Mouse (Mus musculus) kidney, postnatal 0 days (tissue): ENCODE results near the gene Zfp74. TPM values are rescaled to one million over a fixed set of nuclear protein-coding genes. Genes with fewer than 3 reads are reported as not detected.

Experiments
- ATAC-seq: fragments of 200-750 bp; cut with Nextera tagmentation; replicated peaks from 2 replicates; pipeline ENCODE4 v1.8.0; 2017; ENCODE audit warnings: low read depth, moderate number of reproducible peaks, moderate TSS enrichment, moderate library complexity; ENCODE audit not compliant: low FRiP score
- DNase-seq: peaks from one replicate; pipeline ENCODE4 v3.0.0-alpha.2; 2016; ENCODE audit warnings: low spot score
- H3K27ac ChIP-seq: fragments of 300-500 bp; sonication (generic); 2 replicates; pipeline ENCODE4 v1.5.1; 2014; ENCODE audit warnings: mild to moderate bottlenecking
- H3K27me3 ChIP-seq: fragments of 300-500 bp; sonication (generic); 2 replicates; pipeline ENCODE4 v1.6.1; 2014; ENCODE audit warnings: low read length, mixed read lengths; ENCODE audit not compliant: insufficient read depth
- H3K36me3 ChIP-seq: fragments of 300-500 bp; sonication (generic); 2 replicates; pipeline ENCODE4 v1.6.1; 2014; ENCODE audit warnings: low read length, mixed read lengths; ENCODE audit not compliant: insufficient read depth
- H3K4me1 ChIP-seq: fragments of 300-500 bp; sonication (generic); replicated peaks from 2 replicates; pipeline ENCODE4 v1.6.1; 2014; ENCODE audit warnings: antibody characterized with exemption, low read length, mixed read lengths; ENCODE audit not compliant: insufficient read depth
- H3K4me2 ChIP-seq: fragments of 300-500 bp; sonication (generic); 2 replicates; pipeline ENCODE4 v1.6.1; 2014; ENCODE audit warnings: mild to moderate bottlenecking, low read length, moderate library complexity, mixed read lengths
- H3K4me3 ChIP-seq: fragments of 300-500 bp; sonication (generic); replicated peaks from 2 replicates; pipeline ENCODE4 v1.5.1; 2014; ENCODE audit warnings: low read depth, low read length
- H3K9ac ChIP-seq: fragments of 300-500 bp; sonication (generic); 2 replicates; pipeline ENCODE4 v1.6.1; 2014; ENCODE audit warnings: low read depth, low read length
- H3K9me3 ChIP-seq: fragments of 300-500 bp; sonication (generic); replicated peaks from 2 replicates; pipeline ENCODE4 v1.6.1; 2016; ENCODE audit warnings: low read length, inconsistent platforms, mixed read lengths
- CTCF ChIP-seq: IDR thresholded peaks from 2 replicates; pipeline ENCODE4 v1.5.1; 2016; ENCODE audit warnings: antibody characterized with exemption, low read depth, mild to moderate bottlenecking, moderate library complexity
- WGBS: fragments of 180-500 bp; shearing (Covaris S2); extraction: QIAGEN DNeasy Blood & Tissue Kit; methylation state at CpG from one replicate; pipeline ENCODE4 v1.1.7; 2014; 5-methylcytosine and 5-hydroxymethylcytosine counted together
- polyA plus RNA-seq: library from polyadenylated mRNA; unstranded; fragments of >200 nt; fragmentation: Nextera tagmentation; extraction: Ambion mirVana; gene quantifications from 2 replicates; pipeline ENCODE4 v1.2.1, GENCODE M21; 2015

Zfp74 gene
- polyA plus RNA-seq, 1 experiment from 2014 or later = 5.6 TPM

- no peak overlapping the region for H3K27ac ChIP-seq
- H3K4me2 ChIP-seq = no peak overlapping the region
- 53% methylated on average over 2 of the region's 2 CpGs for WGBS
- DNase-seq = no peak
- peaks cover 16% of the 10 kb centered on the region for H3K36me3 ChIP-seq
- no peak for ATAC-seq
- no peaks in the 10 kb centered on the region for H3K4me1 ChIP-seq
- no peak for TF ChIP-seq CTCF
- H3K4me3 ChIP-seq = no peak overlapping the region
- H3K27me3 ChIP-seq = no peaks in the 10 kb centered on the region
- H3K9ac ChIP-seq = no peak overlapping the region
- no peaks in the 10 kb centered on the region for H3K9me3 ChIP-seq
Measured at GRCm38 (mm10) chr7:29942740-29943139, 11.1 kb downstream of the Zfp74 start.

DNA sequence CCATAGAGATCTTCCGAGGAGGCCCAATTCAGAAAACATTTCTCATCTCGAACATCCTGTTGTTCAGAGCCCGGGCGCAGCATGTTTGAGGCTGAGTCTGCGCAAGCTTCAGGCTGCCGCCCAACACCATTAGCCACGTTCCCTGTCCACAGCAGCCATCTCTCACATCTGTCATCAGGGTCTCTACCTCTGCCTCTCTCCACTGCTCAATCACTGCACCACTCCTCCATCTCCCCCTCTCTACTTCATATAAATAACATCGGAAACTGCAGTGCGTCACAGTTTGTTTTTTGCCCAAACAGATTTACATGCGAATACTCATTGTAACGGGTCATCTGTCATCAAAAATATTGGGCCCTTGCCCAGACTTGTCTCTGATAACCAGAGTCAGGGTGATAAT, 12.9 kb downstream of the Zfp74 start:
- Histone ChIP-seq H3K27ac (no peak overlapping the region), H3K27me3 (no peaks in the 10 kb centered on the region), H3K4me3 (no peak overlapping the region), H3K36me3 (peaks cover 21% of the 10 kb centered on the region), H3K4me2 (no peak overlapping the region), H3K9me3 (no peaks in the 10 kb centered on the region), H3K4me1 (no peaks in the 10 kb centered on the region), H3K9ac (no peak overlapping the region)
- TF ChIP-seq CTCF = no peak
- ATAC-seq (no peak), DNase-seq (no peak)
- 84% methylated on average over 11 of the region's 11 CpGs for WGBS

DNA sequence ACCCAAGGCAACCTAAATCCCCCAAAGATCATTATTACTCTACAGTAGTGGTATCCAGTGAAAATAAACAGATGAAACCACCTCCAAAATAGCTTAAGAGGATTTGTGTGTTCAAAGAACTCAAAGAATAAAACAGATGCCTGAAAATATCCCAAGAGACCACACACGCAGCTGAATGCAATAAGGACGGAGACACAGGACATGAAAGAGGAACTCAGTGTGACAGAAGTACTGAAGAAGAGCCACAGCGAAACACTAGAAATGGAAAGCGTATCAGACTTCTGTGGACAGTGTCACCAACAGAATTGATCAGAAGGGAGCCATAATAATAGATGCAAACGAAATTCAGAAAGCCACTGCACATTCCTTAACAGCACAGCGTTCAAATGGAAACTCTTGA, 15.0 kb downstream of the Zfp74 start:
- no peaks in the 10 kb centered on the region for H3K9me3 ChIP-seq
- WGBS = 87% methylated on average over 6 of the region's 6 CpGs
- ATAC-seq (no peak), DNase-seq (no peak)
- peaks cover 35% of the 10 kb centered on the region for H3K36me3 ChIP-seq
- H3K27me3 ChIP-seq = no peaks in the 10 kb centered on the region
- no peak overlapping the region for H3K4me2 ChIP-seq
- no peak overlapping the region for H3K4me3 ChIP-seq
- H3K4me1 ChIP-seq = no peaks in the 10 kb centered on the region
- H3K27ac ChIP-seq = no peak overlapping the region
- H3K9ac ChIP-seq = no peak overlapping the region
- no peak for TF ChIP-seq CTCF

DNA sequence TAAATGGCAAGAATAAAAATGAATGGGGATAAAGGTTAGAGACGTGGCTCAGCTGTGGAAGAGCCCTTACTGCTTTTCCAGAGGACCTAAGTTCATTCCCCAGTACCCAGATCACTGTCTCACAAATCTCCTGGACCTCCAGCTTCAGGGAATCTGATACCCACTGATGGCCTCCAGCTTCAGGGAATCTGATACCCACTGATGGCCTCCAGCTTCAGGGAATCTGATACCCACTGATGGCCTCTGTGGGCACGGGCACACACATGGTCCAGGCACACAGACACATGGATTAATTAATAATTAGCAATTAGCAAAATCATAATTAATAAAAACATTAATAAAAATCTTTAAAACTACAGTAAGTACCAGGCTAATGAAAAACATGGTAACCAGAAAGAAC, 31.1 kb downstream of the Zfp74 start:
- H3K27ac ChIP-seq = no peak overlapping the region
- 11% methylated on average over 2 of the region's 2 CpGs for WGBS
- no peaks in the 10 kb centered on the region for H3K9me3 ChIP-seq
- H3K4me1 ChIP-seq = no peaks in the 10 kb centered on the region
- peak; percentile 27 for DNase-seq
- H3K4me3 ChIP-seq = no peak overlapping the region
- H3K36me3 ChIP-seq = no peaks in the 10 kb centered on the region
- no peak overlapping the region for H3K9ac ChIP-seq
- no peak for ATAC-seq
- TF ChIP-seq CTCF = no peak
- H3K27me3 ChIP-seq = no peaks in the 10 kb centered on the region
- H3K4me2 ChIP-seq = no peak overlapping the region

DNA sequence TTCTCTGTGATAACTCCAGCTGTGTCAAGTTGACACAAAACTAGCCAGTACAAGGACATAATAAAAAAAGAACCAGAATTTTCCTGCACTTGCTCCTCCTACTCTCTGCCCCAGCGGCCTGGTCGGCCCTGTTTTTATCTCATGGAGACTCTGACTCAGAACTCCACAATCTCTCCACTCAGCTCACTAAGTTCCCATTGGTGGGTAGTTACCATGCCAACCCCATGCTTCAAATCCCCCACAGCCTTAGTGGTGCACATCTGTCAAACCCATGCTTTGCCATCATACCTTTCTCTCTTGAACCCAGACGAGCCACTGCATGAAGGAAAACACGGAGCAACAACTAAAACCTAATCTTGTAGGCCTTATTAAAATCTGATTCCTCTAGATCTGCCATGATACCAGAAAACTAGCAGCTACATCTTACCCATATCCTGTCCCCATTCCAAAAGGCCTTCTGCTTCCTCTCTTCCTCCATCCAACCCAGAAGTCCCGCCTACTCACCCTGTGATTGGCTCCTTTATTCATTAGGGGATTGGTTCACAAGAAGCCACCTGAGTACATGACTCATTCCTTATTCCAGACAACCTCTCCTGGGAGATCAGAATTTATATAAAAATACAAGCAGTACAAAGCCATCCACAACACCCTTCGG, 32.3 kb downstream of the Zfp74 start:
- no peaks in the 10 kb centered on the region for H3K4me1 ChIP-seq
- H3K36me3 ChIP-seq = no peaks in the 10 kb centered on the region
- H3K27me3 ChIP-seq = no peaks in the 10 kb centered on the region
- no peak overlapping the region for H3K4me3 ChIP-seq
- no peak for ATAC-seq
- WGBS = 81% methylated on average over 6 of the region's 6 CpGs
- no peak for DNase-seq
- no peak overlapping the region for H3K9ac ChIP-seq
- H3K4me2 ChIP-seq = no peak overlapping the region
- TF ChIP-seq CTCF = no peak
- no peak overlapping the region for H3K27ac ChIP-seq
- no peaks in the 10 kb centered on the region for H3K9me3 ChIP-seq

DNA sequence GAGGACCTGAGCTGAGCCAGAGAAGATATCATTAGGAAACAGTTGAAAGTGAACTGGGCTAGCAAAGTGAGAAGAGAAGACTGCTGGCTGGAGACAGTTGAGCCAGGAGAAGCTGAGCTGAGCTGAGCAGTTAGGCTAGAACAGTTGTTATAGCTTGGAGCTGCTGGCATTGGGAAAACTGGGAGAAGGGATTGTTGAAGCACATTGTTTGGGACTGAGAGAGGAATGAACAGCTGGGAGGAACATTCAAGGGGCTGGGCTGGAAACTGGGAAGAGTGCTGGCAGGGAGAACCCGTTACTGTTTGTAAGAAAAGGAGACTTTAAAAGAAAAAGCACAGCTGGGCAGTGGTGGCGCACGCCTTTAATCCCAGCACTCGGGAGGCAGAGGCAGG, 35.8 kb downstream of the Zfp74 start:
- Histone ChIP-seq H3K4me3 (no peak overlapping the region), H3K27me3 (no peaks in the 10 kb centered on the region), H3K4me2 (no peak overlapping the region), H3K27ac (0 out of 2 replicates have a peak overlapping the region, but pooled peaks have one; percentile 28), H3K4me1 (no peaks in the 10 kb centered on the region), H3K36me3 (peaks cover 28% of the 10 kb centered on the region), H3K9ac (no peak overlapping the region), H3K9me3 (no peaks in the 10 kb centered on the region)
- TF ChIP-seq CTCF = no peak
- ATAC-seq = no peak
- WGBS = 86% methylated on average over 4 of the region's 4 CpGs
- DNase-seq = no peak
